Mouse (Mus musculus) right cerebral cortex, postnatal 10 days (tissue): ENCODE data around the gene Gm49510.

Experiments
- DNase-seq, 2 experiments: peaks; one replicate each; pipeline ENCODE4 v3.0.0; 2021; ENCODE audit warnings: low spot score in 2 of 2

The Gm49510 gene

DNA sequence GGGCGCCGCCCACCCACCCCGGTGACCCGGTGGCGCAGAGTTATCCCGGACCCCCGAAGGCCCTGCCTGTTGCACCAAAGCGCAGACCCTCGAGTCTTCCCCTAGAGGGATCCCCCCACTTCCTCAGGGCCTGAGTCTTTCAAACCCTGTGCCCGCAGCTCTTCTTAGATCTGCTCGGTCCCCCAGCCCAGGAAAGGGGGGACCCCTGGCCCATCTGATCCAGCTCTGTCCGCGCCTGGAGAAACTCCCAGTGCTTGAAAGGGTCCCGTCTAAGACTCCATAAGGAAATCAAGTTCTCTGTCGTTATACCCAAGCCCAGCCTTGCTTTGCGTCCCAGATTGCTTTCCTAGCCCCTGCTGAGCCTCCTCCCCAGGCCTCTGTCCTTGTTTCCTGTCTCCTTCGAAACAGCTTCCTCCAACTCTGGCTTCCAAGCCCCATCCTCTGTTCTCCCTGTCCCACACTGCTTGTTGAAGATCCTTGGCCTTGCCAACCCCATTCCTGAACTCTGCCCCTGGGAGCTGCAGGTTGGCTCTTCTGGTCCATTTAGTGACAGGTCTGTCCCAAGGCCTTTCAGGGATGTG lies 21.6 kb upstream of the Gm49510 start:
- DNase-seq = peak in 1 of 2 experiments; percentile 39

GRCm38 (mm10) chr15:78878792-78879516 lies 20.5 kb upstream of the Gm49510 start:
- peak in 1 of 2 experiments; percentile 24 for DNase-seq

- DNase-seq = no peak
These were observed 19.0 kb upstream of the Gm49510 start for GRCm38 (mm10) chr15:78880432-78880831.

GRCm38 (mm10) chr15:78881828-78882227 lies 17.6 kb upstream of the Gm49510 start:
- DNase-seq = no peak

DNA sequence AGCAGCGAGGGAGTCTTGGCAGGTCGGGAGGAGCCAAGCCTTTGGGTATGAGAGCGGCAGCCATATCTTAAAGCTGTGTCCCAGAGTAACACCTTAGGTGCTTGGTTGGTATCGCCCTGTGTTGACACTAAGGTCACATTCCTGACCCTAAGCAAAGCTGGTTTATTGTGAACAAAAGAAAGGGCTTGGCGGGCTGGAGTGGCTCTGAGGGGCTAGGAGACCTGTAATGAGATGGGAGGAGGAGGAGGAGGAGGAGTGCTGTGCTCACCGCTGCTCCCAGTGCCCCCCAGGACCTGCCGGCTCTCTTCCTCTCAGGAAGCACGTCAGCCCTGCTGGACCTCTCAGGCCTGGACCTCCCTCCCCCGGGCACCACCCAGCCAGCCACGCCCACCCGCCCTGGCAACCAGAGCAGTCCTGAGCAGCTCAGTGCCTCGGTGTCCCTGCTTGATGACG lies 10.0 kb upstream of the Gm49510 start:
- no peak for DNase-seq

- DNase-seq = no peak
These were observed 7.0 kb upstream of the Gm49510 start for GRCm38 (mm10) chr15:78892440-78892839.

- no peak for DNase-seq
These were observed 4.7 kb upstream of the Gm49510 start for GRCm38 (mm10) chr15:78894726-78895125.

DNA sequence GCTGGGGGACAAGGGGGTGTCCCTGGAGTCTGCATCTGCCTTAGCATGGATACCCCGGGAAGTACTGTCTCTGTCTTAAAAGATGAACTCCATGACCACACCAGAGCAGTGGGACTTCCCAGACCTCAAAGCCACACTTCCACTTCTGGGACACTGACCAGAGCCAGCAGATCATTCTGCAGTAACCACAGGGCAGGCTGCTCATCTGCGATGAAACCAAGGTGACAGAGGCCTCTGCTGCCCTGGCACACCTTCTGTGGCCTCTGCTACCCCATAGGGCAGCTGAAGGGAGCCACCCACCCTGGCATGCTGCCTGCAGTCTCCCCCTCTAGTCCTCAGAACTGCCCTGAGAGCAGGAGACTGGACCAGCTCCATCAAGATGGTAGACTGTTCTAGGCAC lies 3.7 kb upstream of the Gm49510 start:
- no peak for DNase-seq

DNA sequence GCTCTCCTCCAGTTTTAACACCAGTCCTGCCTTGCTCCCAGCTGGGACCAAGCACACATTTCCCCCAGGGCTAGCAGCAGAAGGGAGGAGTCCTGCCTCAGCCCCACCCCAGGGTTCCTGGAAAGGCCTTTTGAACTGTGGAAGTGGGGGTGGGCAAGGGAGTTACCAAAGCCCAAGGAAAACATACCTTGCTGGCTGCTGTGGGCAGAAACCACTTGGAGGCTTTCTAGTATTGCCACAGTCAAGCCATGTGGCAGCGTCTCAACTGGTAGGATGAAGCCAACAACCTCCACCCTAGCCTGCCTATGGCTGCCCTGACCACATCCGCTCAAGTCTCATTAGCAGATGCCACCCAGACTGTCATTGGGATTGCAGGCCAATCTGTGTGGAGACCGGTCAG lies 3.3 kb upstream of the Gm49510 start:
- no peak for DNase-seq

DNA sequence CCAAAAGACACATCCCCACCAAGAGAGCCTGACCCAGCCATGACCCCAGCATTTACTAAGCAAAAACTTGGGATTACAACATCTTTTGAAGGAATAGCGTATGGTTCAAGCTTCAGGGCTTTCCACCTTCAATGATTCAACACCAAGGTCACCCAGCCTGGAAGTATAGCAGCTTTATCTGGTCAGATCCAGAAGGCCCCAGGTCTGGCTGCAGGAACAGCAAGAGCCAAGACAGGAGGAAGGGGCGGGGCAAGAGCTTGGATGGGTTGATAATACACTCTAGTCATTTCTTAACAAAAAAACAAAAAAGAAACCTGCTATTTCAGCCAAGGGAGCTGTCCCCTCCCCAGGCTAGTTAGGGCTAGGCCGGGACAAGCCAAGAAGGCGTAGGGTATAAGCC lies 2.0 kb upstream of the Gm49510 start:
- no peak for DNase-seq

GRCm38 (mm10) chr15:78898507-78899001 lies 913 bp upstream of the Gm49510 start:
- DNase-seq = no peak

GRCm38 (mm10) chr15:78899740-78900584 lies 495 bp downstream of the Gm49510 start, which contains the start of gene Sh3bp1:
Gene Sh3bp1, plus strand, starts transcription at chr15:78899768.
- peak; percentile 65 to 74 for DNase-seq

DNA sequence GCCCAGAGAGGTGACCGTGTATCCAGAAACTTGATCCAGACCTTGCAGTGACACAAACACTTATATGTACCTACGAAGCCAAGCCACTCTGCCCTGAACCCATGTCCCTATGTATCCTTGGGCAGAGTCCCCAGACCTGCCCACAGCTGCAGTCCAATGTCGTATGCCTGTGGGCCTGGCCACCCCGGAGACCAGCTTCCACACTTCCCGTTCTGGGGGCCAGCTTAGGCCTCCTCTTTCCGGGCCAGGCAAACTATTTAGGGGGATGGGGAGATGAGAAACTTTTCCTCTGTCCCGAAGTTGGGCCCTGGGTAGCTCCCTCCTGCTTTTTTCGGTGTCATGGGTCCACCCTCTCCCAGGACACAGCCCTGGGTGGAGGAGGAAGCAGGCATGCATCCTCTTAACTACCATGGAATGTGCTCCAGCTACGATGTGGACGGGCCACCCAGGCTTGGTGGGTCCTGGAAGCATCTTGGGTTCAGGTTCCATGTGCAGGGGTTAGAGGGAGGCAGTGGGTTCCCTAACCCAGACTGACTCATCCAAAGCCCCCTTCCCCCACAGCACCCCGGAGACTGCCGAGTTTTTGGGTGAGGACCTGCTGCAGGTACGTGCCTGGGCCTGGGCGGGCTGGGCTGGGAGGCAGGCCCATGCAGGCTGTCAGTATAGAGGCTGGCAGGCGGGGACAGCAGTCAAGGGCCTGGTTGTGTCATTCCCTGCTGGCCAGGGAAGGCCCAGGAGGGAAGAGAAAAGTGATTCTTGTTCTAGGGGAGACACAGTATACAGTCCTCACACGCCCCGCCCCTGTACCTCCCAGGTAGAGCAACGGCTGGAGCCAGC lies 1.3 kb downstream of the Gm49510 start:
- DNase-seq = no peak

DNA sequence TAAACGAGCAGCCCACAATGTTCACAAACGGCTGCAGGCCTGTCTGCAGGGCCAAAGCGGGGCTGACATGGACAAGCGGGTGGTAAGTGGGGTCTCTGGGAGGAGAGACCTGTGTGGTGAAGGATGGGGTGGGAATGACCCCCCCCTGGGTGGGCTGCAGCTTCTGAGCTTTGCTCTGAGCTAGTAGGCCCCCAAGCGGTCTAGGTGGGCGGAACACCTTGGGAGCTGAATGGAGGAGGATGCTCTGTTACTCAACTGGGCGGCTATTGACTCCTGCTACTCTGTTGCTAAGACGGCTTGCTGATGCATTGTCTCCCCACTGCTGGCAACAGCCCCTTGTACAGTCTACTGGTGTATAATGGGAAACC lies 1.9 kb downstream of the Gm49510 start:
- DNase-seq = no peak

DNA sequence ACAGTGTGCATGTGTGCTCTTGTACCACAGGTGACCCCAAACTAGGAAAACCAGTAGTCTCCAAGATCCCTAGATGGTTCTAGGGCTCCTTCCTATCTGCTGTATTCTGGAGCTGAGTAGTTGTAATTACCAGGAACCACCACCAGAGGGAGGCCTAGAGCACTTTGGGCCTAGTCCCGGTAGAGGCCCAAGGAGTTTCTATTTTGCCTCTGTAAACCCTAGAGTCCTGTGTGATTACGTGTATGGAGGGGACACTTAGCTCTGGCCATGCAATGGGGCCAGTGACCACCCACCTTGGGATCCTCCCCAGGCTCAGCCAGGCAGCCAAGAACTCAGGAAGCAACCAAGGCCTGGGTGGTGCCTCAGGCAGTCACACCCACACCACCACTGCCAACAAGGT lies 3.8 kb downstream of the Gm49510 start:
- DNase-seq = peak; percentile 79 to 88

DNA sequence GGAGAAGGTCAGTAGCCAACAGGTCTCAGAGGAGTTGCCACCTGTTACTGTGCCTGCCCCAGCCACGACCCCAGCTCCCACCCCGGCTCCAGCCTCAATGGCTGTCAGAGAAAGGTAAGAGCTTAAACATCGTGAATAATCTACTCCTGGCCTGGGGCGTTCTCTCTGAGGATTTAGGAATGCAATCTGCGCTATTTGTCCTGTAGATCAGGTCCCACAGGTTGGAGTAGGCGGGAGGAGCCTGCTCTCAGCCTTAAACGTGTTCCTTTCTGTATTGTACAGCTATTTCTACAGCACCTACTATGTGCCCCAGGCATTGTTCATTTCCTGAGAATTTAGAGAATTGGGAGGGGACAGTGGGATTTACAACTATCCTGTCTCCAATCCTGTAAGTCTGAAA lies 8.9 kb downstream of the Gm49510 start:
- no peak for DNase-seq

DNA sequence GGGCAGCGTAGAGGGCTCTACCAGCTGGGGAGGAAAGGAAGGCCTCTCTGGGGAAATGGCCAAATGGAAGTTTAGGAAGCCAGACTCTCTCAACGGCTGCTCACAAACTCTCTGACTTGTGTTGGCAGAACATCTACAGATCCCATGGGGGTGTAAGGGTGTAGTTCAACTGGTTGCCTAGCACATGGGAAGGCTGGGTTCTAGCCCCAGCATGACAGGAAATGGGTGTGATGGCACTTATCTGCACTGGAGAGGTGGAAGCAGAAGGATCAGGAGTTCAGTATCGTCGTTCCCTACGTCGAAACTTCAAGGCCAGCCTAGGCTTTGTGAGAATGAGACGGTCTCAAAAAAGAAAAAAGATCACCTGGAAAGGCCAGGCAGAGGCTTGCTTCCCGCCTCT lies 9.5 kb downstream of the Gm49510 start:
- DNase-seq = no peak

- peak in 1 of 2 experiments; percentile 71 for DNase-seq
These were observed 12.6 kb downstream of the Gm49510 start for GRCm38 (mm10) chr15:78912040-78912439.

DNA sequence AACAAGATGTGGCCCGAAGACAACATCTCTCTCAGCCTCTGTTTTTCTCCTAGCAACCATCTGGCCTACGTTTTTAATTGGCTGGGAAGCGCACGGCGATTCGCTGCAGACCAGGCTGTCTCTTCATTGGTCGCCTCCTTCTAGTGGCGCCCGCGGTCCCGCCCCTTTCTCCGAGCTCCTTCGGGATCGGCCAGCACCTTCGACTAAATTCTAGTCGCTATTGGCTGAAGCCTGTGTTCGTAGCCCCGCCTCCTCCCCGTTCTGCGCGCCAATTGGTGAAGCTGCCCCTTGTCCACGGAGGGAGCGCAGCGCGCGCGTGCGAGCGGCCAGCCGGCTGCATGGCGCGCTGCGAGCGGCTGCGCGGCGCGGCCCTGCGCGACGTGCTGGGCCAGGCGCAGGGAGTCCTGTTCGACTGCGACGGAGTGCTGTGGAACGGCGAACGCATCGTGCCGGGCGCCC lies 14.2 kb downstream of the Gm49510 start, which contains the start of gene Pdxp:
Gene Pdxp (plus strand): TSS at position 288 of the 459 bp plus-strand sequence.
- peak; percentile 99 for DNase-seq

- peak; percentile 78 to 84 for DNase-seq
These were observed 14.8 kb downstream of the Gm49510 start for GRCm38 (mm10) chr15:78914091-78914822.
